Mouse (Mus musculus) forebrain, embryonic 12.5 days (tissue): ENCODE results near the gene BC030867. TPM values are rescaled to one million over a fixed set of nuclear protein-coding genes. Genes with fewer than 3 reads are reported as not detected.

Experiments
- ATAC-seq: fragments of 200-750 bp; cut with Nextera tagmentation; 2 replicates; pipeline ENCODE4 v1.8.0; 2017; ENCODE audit warnings: moderate TSS enrichment; ENCODE audit not compliant: low FRiP score
- H3K27ac ChIP-seq: fragments of 300-500 bp; sonication (generic); 2 replicates; pipeline ENCODE4 v1.5.1; 2016; ENCODE audit warnings: mild to moderate bottlenecking
- H3K27me3 ChIP-seq: fragments of 300-500 bp; sonication (generic); 2 replicates; pipeline ENCODE4 v1.6.1; 2016; ENCODE audit warnings: mild to moderate bottlenecking
- H3K36me3 ChIP-seq: fragments of 300-500 bp; sonication (generic); replicated peaks from 2 replicates; pipeline ENCODE4 v1.6.1; 2016; ENCODE audit warnings: mild to moderate bottlenecking
- H3K4me1 ChIP-seq: fragments of 300-500 bp; sonication (generic); 2 replicates; pipeline ENCODE4 v1.6.1; 2016
- H3K4me2 ChIP-seq: fragments of 300-500 bp; sonication (generic); 2 replicates; pipeline ENCODE4 v1.6.1; 2016; ENCODE audit warnings: mild to moderate bottlenecking, moderate library complexity
- H3K4me3 ChIP-seq: fragments of 300-500 bp; sonication (generic); replicated peaks from 2 replicates; pipeline ENCODE4 v1.5.1; 2016; ENCODE audit warnings: mild to moderate bottlenecking
- H3K9ac ChIP-seq: fragments of 300-500 bp; sonication (generic); 2 replicates; pipeline ENCODE4 v1.6.1; 2016; ENCODE audit warnings: mild to moderate bottlenecking
- H3K9me3 ChIP-seq: fragments of 300-500 bp; sonication (generic); 2 replicates; pipeline ENCODE4 v1.6.1; 2016
- WGBS: fragments of 180-500 bp; shearing (Covaris S2); methylation state at CpG from one replicate; pipeline ENCODE4 v1.1.7; 2016; 5-methylcytosine and 5-hydroxymethylcytosine counted together
- polyA plus RNA-seq: library from polyadenylated mRNA; unstranded; fragments of >200 nt; fragmentation: Nextera tagmentation; extraction: Ambion mirVana; gene quantifications from 2 replicates; pipeline ENCODE4 v1.2.1, GENCODE M21; 2016

The BC030867 gene
- polyA plus RNA-seq, 1 experiment from 2014 or later, result 18.5 TPM

DNA sequence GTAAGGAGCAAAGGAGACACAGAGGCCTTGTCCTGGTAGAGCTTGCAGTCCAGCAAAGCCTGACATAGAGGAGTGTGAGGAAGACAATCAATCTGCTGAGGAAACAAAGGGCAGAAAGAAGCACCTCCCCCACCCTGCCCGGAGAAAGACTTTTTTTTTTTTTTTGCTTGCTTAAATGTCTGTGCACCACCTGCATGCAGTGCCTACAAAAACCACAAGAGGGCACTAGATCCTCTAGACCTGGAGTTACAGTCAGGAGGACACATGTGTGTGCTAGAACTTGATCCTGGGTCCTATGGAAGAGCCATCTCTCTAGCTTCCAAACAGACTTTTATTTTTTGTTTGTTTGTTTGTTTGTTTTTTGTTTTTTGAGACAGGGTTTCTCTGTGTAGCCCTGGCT is 51.2 kb downstream of the BC030867 start:
- Histone ChIP-seq H3K9ac (no peak overlapping the region), H3K27ac (no peak overlapping the region), H3K9me3 (no peaks in the 10 kb centered on the region), H3K4me2 (no peak overlapping the region), H3K4me1 (peaks cover 16% of the 10 kb centered on the region), H3K27me3 (no peaks in the 10 kb centered on the region), H3K4me3 (no peak overlapping the region), H3K36me3 (no peaks in the 10 kb centered on the region)
- no peak for ATAC-seq
- 9% methylated on average over 1 of the region's 1 CpGs for WGBS

DNA sequence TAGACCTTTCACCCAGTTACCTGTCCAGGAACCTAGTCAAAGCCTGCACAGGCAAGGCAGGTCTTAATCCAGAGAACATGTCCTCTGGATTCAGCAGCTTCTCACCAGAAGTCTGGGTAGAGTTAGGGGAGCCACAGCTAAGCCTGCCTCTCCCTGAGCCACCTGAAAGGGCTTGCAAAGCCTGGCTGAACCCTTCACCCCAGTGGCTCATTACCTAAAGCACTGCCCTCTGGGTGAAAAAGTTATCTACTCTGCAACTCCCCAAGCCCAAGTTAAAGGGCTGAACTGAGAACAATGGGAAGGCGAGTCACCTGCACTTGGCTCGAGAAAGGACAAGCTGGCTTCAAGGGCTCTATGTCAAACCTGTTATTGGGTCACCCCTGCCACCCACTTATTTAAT is 55.5 kb downstream of the BC030867 start:
- no peak for ATAC-seq
- 41% methylated on average over 2 of the region's 2 CpGs for WGBS

DNA sequence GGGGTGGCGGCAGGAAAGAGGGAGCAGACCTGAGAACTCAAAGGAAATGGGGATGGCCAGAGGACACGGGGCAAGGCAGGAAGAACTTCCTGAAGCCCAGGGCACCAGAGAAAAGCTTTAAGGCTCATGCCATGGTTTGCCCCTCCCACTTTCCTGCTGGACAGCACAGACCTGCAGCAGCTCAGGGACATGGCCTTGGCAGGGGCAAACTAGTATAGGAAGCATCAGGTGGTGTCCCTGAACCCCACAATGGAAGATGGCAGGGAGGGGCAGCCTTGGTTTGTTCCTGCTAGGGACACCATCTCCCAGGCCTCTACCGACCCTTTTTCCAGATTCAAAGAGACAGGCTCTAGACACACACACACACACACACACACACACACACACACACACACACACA is 56.7 kb downstream of the BC030867 start:
- no peaks in the 10 kb centered on the region for H3K9me3 ChIP-seq
- no peaks in the 10 kb centered on the region for H3K27me3 ChIP-seq
- peaks cover 45% of the 10 kb centered on the region for H3K36me3 ChIP-seq
- no peak overlapping the region for H3K27ac ChIP-seq
- H3K4me1 ChIP-seq, result peaks cover 19% of the 10 kb centered on the region
- ATAC-seq, result no peak
- no peak overlapping the region for H3K4me3 ChIP-seq
- H3K4me2 ChIP-seq, result no peak overlapping the region
- WGBS, result 68% methylated on average over 3 of the region's 3 CpGs
- H3K9ac ChIP-seq, result no peak overlapping the region

More for the DNA sequence above, 55.5 kb downstream of the BC030867 start:
- Histone ChIP-seq H3K4me2 (no peak overlapping the region), H3K4me3 (no peak overlapping the region), H3K9ac (no peak overlapping the region), H3K9me3 (no peaks in the 10 kb centered on the region), H3K36me3 (peaks cover 34% of the 10 kb centered on the region), H3K27ac (no peak overlapping the region), H3K27me3 (no peaks in the 10 kb centered on the region), H3K4me1 (peaks cover 7% of the 10 kb centered on the region)

DNA sequence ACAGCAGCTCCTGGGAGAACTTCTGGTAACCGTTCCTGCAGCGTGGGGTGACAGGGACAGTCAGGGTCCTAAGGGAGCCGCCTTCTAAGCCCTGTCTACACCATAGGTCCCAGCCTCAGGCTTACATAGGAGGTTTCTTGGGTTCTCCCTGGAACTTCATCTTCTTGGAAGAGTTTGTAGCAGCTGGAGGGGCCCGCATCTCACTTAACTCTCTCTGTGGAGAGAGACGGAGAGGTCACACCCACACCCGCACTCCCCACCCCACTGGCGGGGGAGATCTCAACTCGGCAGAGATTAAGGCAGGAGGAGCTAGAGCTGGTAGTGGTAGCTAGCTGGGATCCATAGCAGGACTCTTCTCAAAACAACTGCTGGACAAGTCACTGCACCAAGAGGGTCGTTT is 59.4 kb downstream of the BC030867 start:
- Histone ChIP-seq H3K4me2 (no peak overlapping the region), H3K9me3 (no peaks in the 10 kb centered on the region), H3K27me3 (no peaks in the 10 kb centered on the region), H3K36me3 (peaks cover 72% of the 10 kb centered on the region), H3K9ac (no peak overlapping the region), H3K4me1 (peaks cover 33% of the 10 kb centered on the region), H3K4me3 (no peak overlapping the region), H3K27ac (no peak overlapping the region)
- ATAC-seq, result no peak
- 83% methylated on average over 9 of the region's 9 CpGs for WGBS

DNA sequence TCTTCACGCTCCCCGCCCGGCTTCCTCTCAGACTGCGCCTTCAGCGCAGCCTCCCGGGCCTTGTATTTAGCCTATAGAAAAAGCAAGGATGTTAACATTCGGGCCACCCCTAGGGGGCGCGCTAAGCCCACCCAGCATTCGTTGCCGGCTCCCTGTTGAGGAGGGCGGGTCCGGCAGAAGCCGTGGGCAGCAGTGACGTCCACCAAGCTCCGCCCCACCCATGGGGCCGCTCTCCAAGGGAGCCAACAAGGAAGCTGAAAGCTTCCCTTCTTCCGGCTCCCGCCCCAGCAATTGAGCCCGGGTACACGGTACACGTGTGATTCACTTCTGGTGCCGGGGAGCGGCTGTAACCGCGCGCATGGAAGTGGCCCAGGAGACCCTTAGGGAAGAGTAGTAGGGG is 60.3 kb downstream of the BC030867 start:
- H3K36me3 ChIP-seq, result peaks cover 81% of the 10 kb centered on the region
- peak; percentile 92 for ATAC-seq
- no peaks in the 10 kb centered on the region for H3K27me3 ChIP-seq
- H3K4me2 ChIP-seq, result peak overlapping the region; percentile 60
- WGBS, result under 1% methylated on average over 27 of the region's 27 CpGs
- no peaks in the 10 kb centered on the region for H3K9me3 ChIP-seq
- peak overlapping the region; percentile 36 for H3K9ac ChIP-seq
- peak overlapping the region; percentile 40 for H3K4me3 ChIP-seq
- H3K27ac ChIP-seq, result peak overlapping the region; percentile 50; the same call in 1 of the 2 replicates
- H3K4me1 ChIP-seq, result peaks cover 33% of the 10 kb centered on the region

DNA sequence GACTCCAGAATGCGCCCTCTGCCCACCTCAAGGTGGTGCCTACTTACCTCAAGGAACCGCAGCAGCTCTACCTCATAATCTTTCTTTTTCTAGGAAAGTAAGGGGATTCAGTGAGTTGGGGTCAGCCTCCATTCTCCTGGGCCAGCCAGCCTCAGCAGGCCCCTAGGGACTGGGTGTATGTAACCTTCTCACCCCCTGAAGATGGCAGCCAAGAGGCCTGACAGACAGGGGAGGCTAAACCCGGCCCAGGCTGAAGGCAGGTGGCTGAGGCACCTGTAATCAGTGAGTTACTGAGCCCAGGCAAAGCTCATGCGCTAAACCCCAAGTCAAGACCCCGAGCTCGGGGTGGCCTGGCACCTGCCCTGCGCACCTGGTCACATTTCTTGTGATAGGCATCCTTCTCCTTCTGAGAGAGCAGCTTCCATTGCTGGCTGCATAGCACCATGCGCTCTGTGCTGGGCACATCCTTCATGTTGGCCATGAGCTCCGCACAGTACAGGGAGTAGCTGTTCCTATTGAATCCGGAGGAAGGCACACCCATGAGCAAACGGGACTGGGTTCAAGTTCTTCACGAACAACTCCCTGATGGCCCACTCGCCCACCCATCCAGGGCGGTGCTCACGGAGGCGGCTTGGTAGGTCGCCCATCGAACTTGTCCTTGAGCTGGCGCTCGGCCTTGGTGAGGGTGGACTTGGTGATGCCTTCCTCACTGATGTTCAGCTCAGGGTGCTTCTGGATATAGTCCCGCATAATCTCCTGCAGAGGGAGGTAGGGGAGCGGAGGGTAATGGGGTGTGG is 61.3 kb downstream of the BC030867 start:
- H3K36me3 ChIP-seq, result peaks cover 91% of the 10 kb centered on the region
- H3K4me2 ChIP-seq, result peak overlapping the region; percentile 60
- WGBS, result 89% methylated on average over 22 of the region's 22 CpGs
- H3K9me3 ChIP-seq, result no peaks in the 10 kb centered on the region
- H3K27ac ChIP-seq, result peak overlapping the region; percentile 50; the same call in 1 of the 2 replicates
- H3K4me3 ChIP-seq, result peak overlapping the region; percentile 40
- no peak for ATAC-seq
- peaks cover 33% of the 10 kb centered on the region for H3K4me1 ChIP-seq
- H3K9ac ChIP-seq, result peak overlapping the region; percentile 36
- no peaks in the 10 kb centered on the region for H3K27me3 ChIP-seq

DNA sequence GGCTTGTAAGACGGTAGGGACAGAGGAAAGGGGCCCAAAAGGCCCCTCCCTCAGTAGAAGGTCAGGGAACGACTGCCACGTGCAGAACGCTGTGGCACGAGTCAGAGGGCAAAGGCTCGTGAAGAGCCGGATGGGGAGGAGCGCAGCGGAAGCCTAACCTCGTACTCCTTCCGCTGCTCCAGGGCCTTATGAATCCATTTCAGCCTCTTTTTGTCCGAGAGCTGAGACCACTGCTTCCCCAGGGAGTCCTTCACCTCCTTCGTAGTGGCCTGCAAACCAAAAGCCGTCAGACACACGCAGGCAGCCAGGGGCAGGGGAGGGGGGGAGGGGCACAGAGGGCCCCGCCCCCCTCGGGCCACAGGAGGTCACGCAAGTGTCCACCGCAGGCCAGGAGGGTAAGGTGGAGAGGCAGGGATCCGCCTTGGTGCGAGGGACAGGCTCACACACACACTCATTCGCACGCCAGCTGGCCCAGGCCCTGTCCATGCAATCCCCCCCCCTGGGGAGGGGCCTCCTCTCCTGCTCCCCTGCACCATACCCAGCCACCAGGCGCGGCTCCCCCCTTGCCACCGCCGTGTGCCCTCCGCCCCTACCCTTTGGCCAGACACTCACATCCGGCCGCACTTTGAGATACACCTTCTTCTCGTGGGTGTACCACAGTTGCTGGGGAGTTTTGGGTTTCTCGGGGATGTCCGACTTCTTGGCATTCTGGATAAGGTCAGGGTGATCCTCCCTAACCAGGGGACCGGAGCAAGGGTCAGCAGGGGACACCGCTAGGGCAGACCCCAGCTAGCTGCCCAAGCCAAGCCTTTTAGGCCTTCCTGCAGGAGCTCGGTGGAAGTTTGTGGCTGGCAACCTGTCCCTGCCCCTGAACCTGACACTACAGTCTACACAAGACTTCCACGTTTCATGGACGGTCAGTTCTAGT is 62.4 kb downstream of the BC030867 start:
- H3K4me2 ChIP-seq, result no peak overlapping the region
- no peak overlapping the region for H3K4me3 ChIP-seq
- H3K36me3 ChIP-seq, result peaks cover 88% of the 10 kb centered on the region
- no peaks in the 10 kb centered on the region for H3K27me3 ChIP-seq
- no peak overlapping the region for H3K9ac ChIP-seq
- no peaks in the 10 kb centered on the region for H3K9me3 ChIP-seq
- no peak for ATAC-seq
- H3K27ac ChIP-seq, result no peak overlapping the region
- peaks cover 42% of the 10 kb centered on the region for H3K4me1 ChIP-seq
- 42% methylated on average over 38 of the region's 38 CpGs for WGBS

DNA sequence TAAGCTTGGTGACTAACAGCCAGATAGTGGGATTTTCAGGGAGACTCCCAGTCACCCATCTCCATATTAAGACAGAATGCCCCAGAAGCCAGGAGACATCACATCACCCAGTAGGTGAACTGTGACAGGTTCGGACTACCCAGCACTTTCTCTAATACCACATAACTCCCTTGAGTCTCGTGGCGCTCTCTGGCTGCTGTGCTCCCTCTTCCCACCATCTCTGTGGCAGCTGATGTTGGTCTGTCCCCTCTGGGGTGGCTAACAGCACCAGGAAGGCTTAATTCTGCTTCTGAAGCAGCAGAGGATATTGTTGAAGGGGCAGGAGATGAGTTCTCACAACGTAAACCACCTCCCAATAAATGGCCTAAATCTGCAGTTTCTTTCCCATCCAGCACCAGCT is 63.3 kb downstream of the BC030867 start:
- H3K4me3 ChIP-seq, result no peak overlapping the region
- H3K9ac ChIP-seq, result no peak overlapping the region
- WGBS, result 92% methylated on average over 4 of the region's 4 CpGs
- peaks cover 46% of the 10 kb centered on the region for H3K4me1 ChIP-seq
- H3K9me3 ChIP-seq, result no peaks in the 10 kb centered on the region
- ATAC-seq, result no peak
- no peaks in the 10 kb centered on the region for H3K27me3 ChIP-seq
- no peak overlapping the region for H3K4me2 ChIP-seq
- peaks cover 79% of the 10 kb centered on the region for H3K36me3 ChIP-seq
- 0 out of 2 replicates have a peak overlapping the region, but pooled peaks have one; percentile 13 for H3K27ac ChIP-seq

DNA sequence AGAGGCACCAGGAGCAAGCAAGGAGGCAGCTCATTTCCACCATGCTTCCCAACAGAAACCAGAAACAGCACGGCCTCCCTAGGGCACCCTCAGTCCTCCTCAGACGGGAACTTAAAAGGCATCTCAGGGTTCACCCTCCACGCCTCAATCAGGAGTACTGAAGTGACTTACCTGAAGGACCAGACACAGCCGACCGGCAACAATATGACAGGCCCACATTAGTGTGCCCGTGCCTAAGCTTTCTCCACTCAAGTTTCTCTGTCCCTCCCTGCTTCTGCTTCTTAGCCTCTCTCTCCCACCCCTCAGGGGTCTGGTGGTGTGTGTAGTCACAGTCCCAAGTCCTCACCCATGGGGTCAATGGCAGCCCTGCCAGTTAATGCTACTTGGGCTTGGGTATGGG is 63.9 kb downstream of the BC030867 start:
- Histone ChIP-seq H3K9ac (no peak overlapping the region), H3K36me3 (peaks cover 73% of the 10 kb centered on the region), H3K4me2 (no peak overlapping the region), H3K4me3 (no peak overlapping the region), H3K27me3 (no peaks in the 10 kb centered on the region), H3K4me1 (peaks cover 46% of the 10 kb centered on the region), H3K9me3 (no peaks in the 10 kb centered on the region), H3K27ac (no peak overlapping the region)
- no peak for ATAC-seq
- WGBS, result 80% methylated on average over 6 of the region's 6 CpGs

DNA sequence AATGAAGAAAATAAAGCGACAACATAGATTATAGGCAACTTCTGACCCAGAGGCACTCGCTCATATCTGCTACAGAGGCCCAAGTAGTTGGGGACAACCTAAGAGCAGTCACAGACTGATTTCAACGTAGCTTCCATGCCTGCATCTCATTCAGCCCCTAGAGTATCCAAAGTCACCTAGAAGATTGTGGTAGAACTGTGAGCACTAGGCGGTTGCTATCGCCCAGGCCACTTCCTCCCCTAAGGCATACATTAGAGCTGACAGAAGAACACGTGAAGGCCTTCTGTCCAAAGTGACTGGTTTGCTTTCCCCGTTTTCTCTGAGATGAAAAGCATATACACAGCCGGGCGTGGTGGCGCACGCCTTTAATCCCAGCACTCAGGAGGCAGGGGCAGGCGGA is 65.6 kb downstream of the BC030867 start:
- no peak for ATAC-seq
- H3K27ac ChIP-seq, result no peak overlapping the region
- 89% methylated on average over 12 of the region's 12 CpGs for WGBS
- H3K9ac ChIP-seq, result no peak overlapping the region
- peaks cover 37% of the 10 kb centered on the region for H3K4me1 ChIP-seq
- no peaks in the 10 kb centered on the region for H3K27me3 ChIP-seq
- H3K4me3 ChIP-seq, result no peak overlapping the region
- H3K4me2 ChIP-seq, result no peak overlapping the region
- peaks cover 64% of the 10 kb centered on the region for H3K36me3 ChIP-seq
- no peaks in the 10 kb centered on the region for H3K9me3 ChIP-seq
